ENCODE assay signal across 20 mouse cellular contexts in genomic region chr1:168681685-168682491, GRCm38 (mm10).
DNase-seq lines count a peak whose midpoint lies in the region; ATAC-seq and TF ChIP-seq lines count a peak whose summit lies in the region.
"Had no signal": no experiment of that assay in that cellular context is flagged by ENCODE, and none has a peak within 500 bp of the region (broad histone marks: within the 10 kb centered on the region; RNA-seq: fewer than 3 reads in every experiment).

No protein-coding gene starts in this region.

- H3K4me3 ChIP-seq in liver, adult 2 months (ENCODE audit: insufficient read depth, low read depth, low read length): no peak overlapping the region
- H3K4me3 ChIP-seq in liver, postnatal 0 days (ENCODE audit: low read depth, low read length): no peak overlapping the region
- no peak overlapping the region for H3K4me3 ChIP-seq in midbrain, embryonic 16.5 days (ENCODE audit: low read depth, low read length)
- H3K4me3 ChIP-seq in thymus, adult 2 months (ENCODE audit: control insufficient read depth, insufficient read depth, low read length): no peak overlapping the region
- H3K4me3 ChIP-seq: embryonic facial prominence, embryonic 10.5 days; hindbrain, embryonic 13.5 days; intestine, embryonic 15.5 days had no signal

- no peak overlapping the region for H3K27ac ChIP-seq in liver, adult 2 months (replicated peaks; ENCODE audit: insufficient read depth, low read depth, low read length)
- H3K27ac ChIP-seq in liver, postnatal 0 days (ENCODE audit: low read depth): no peak overlapping the region
- peak overlapping the region; percentile 67 for H3K27ac ChIP-seq in midbrain, embryonic 16.5 days (ENCODE audit: low read length)
- H3K27ac ChIP-seq in thymus, adult 2 months (ENCODE audit: control insufficient read depth, insufficient read depth, low read length): no peak overlapping the region
- H3K27ac ChIP-seq: embryonic facial prominence, embryonic 10.5 days; hindbrain, embryonic 13.5 days; intestine, embryonic 15.5 days had no signal

- H3K9me3 ChIP-seq in liver, postnatal 0 days (ENCODE audit: low read length): no peaks in the 10 kb centered on the region
- H3K9me3 ChIP-seq in midbrain, embryonic 16.5 days (replicated peaks; ENCODE audit: control insufficient read depth, low read length, poor library complexity, severe bottlenecking): no peaks in the 10 kb centered on the region
- H3K9me3 ChIP-seq: embryonic facial prominence, embryonic 10.5 days; hindbrain, embryonic 13.5 days; intestine, embryonic 15.5 days had no signal

- TF ChIP-seq EP300 in liver, postnatal 0 days (IDR thresholded peaks at IDR 0.05; ENCODE audit: low read depth): no peak

- no peak for TF ChIP-seq CTCF in liver, adult 2 months (IDR thresholded peaks at IDR 0.05; ENCODE audit: low read depth, low read length)
- TF ChIP-seq CTCF in liver, postnatal 0 days (IDR thresholded peaks at IDR 0.05; ENCODE audit: low read depth): no peak
- TF ChIP-seq CTCF in thymus, adult 2 months (IDR thresholded peaks at IDR 0.05; ENCODE audit: borderline replicate concordance, control insufficient read depth, extremely low read depth, insufficient read depth, low read length, poor library complexity): no peak

- no peaks in the 10 kb centered on the region for H3K79me2 ChIP-seq in liver, adult 2 months (ENCODE audit: control insufficient read depth, insufficient read depth, low read length)

- no peak for ATAC-seq in liver, postnatal 0 days
- peak; percentile 74 for ATAC-seq in midbrain, embryonic 16.5 days
- ATAC-seq: activated CD4-positive, CD25-positive, alpha-beta regulatory T cell, adult 4 months; forebrain, embryonic 14.5 days; intestine, embryonic 15.5 days; Patski had no signal

- no peak overlapping the region for H3K4me2 ChIP-seq in liver, postnatal 0 days (ENCODE audit: low read depth, low read length)
- H3K4me2 ChIP-seq in midbrain, embryonic 16.5 days (ENCODE audit: low read length): peak overlapping the region; percentile 26; the same call in 1 of the 2 replicates
- H3K4me2 ChIP-seq: hindbrain, embryonic 13.5 days; intestine, embryonic 15.5 days had no signal

- no peaks in the 10 kb centered on the region; the same call in 1 of the 2 replicates for H3K4me1 ChIP-seq in liver, adult 2 months (ENCODE audit: control insufficient read depth, insufficient read depth, low read length)
- H3K4me1 ChIP-seq in liver, postnatal 0 days (ENCODE audit: insufficient read depth): no peaks in the 10 kb centered on the region
- peaks cover 12% of the 10 kb centered on the region for H3K4me1 ChIP-seq in midbrain, embryonic 16.5 days (ENCODE audit: control insufficient read depth, insufficient read depth, low read length)
- H3K4me1 ChIP-seq in thymus, adult 2 months (replicated peaks; ENCODE audit: control insufficient read depth, insufficient read depth, low read length): no peaks in the 10 kb centered on the region
- H3K4me1 ChIP-seq: embryonic facial prominence, embryonic 10.5 days had no signal

- TF ChIP-seq POLR2A in liver, adult 2 months (IDR thresholded peaks at IDR 0.05; ENCODE audit: extremely low read depth, insufficient read depth, low read length): no peak
- TF ChIP-seq POLR2A in thymus, adult 2 months (IDR thresholded peaks at IDR 0.05; ENCODE audit: control insufficient read depth, extremely low read depth, insufficient read depth, low read length, poor library complexity): no peak

- peak; percentile 14 for DNase-seq in adrenal gland, adult 2 months
- DNase-seq in adrenal gland, postnatal 4 days (ENCODE audit: low spot score in 2 of 2): no peak
- peak; percentile 86 for DNase-seq in liver, adult 2 months (ENCODE audit: extremely low read depth, low read depth, low spot score)
- DNase-seq in liver, postnatal 0 days: no peak
- peak; percentile 15 for DNase-seq in adrenal gland, postnatal 14 days
- no peak for DNase-seq in layer of hippocampus, postnatal 36 days
- DNase-seq in thymus, adult 2 months: no peak
- DNase-seq: cerebellum, adult 2 months; cerebellum, postnatal 10 days; gastrocnemius, postnatal 36 days; heart, adult 11 months; heart, postnatal 10 days had no signal

- WGBS in liver, adult 2 months: 44% methylated on average over 6 of the region's 6 CpGs
- WGBS in liver, postnatal 0 days (ENCODE audit: insufficient replicate concordance): 75% methylated on average over 6 of the region's 6 CpGs
- WGBS in midbrain, embryonic 16.5 days: 41% methylated on average over 6 of the region's 6 CpGs
- 89% methylated on average over 6 of the region's 6 CpGs for WGBS in thymus, adult 2 months

- H3K36me3 ChIP-seq in liver, adult 2 months (ENCODE audit: control insufficient read depth, insufficient read depth, low read length): no peaks in the 10 kb centered on the region
- no peaks in the 10 kb centered on the region for H3K36me3 ChIP-seq in liver, postnatal 0 days (replicated peaks; ENCODE audit: insufficient read depth, low read length)
- no peaks in the 10 kb centered on the region for H3K36me3 ChIP-seq in midbrain, embryonic 16.5 days (ENCODE audit: control insufficient read depth, insufficient read depth, low read length)
- H3K36me3 ChIP-seq in thymus, adult 2 months (ENCODE audit: control insufficient read depth, insufficient read depth, low read length): no peaks in the 10 kb centered on the region
- H3K36me3 ChIP-seq: embryonic facial prominence, embryonic 10.5 days; hindbrain, embryonic 13.5 days; intestine, embryonic 15.5 days had no signal

- H3K9ac ChIP-seq in liver, adult 2 months (ENCODE audit: low read depth, low read length): no peak overlapping the region
- H3K9ac ChIP-seq in liver, postnatal 0 days (replicated peaks): no peak overlapping the region
- no peak overlapping the region for H3K9ac ChIP-seq in midbrain, embryonic 16.5 days (ENCODE audit: low read depth, low read length)
- H3K9ac ChIP-seq: hindbrain, embryonic 13.5 days; intestine, embryonic 15.5 days had no signal

- H3K27me3 ChIP-seq in liver, adult 2 months (ENCODE audit: control insufficient read depth, insufficient read depth, low read length): no peaks in the 10 kb centered on the region
- no peaks in the 10 kb centered on the region for H3K27me3 ChIP-seq in liver, postnatal 0 days (ENCODE audit: insufficient read depth, low read length)
- H3K27me3 ChIP-seq in midbrain, embryonic 16.5 days (ENCODE audit: control insufficient read depth, insufficient read depth, low read depth, low read length): no peaks in the 10 kb centered on the region; the same call in 1 of the 2 replicates
- no peaks in the 10 kb centered on the region for H3K27me3 ChIP-seq in thymus, adult 2 months (ENCODE audit: control insufficient read depth, insufficient read depth, low read length)
- H3K27me3 ChIP-seq: CH12.LX; hindbrain, embryonic 13.5 days; intestine, embryonic 15.5 days had no signal

Comparison
In these comparisons a context has a peak if more than half of its experiments do, and no peak if none do; other contexts are left out.
1. DNase-seq: peak in adrenal gland, adult 2 months (single experiment), liver, adult 2 months (single experiment) and adrenal gland, postnatal 14 days (single experiment); none in adrenal gland, postnatal 4 days (0 of 2), liver, postnatal 0 days (single experiment), layer of hippocampus, postnatal 36 days (0 of 2) and thymus, adult 2 months (single experiment).